Mouse (Mus musculus): ENCODE measurements around the gene Hinfp. TPM values are rescaled to one million over a fixed set of nuclear protein-coding genes. Genes with fewer than 3 reads are reported as not detected.

Hinfp gene
- polyA plus RNA-seq, 1 experiment from 2014 or later, result 20.1 TPM

DNA sequence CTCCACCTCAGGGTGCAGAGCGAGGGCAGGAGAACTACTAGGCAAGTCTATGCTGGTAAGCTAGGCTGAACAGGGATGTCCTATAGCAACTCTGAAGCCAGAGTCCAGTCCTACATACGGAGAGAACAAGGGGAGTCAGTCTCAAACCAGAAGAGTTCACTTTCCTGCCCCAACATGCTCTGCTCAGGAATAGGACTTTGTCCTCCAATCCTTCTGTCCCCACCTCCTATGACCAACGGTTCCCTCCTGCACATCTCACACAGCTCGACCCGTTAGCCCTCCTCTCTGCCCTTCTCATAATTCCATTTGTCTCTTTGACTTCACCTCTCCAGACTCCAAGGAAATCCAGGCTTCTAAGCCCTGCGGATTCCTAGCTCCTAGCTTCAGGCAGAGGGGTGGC is 57.6 kb downstream of the Hinfp start:
- no peak for ATAC-seq (ENCODE audit: insufficient read depth)
- no peaks in the 10 kb centered on the region for H3K4me1 ChIP-seq (ENCODE audit: insufficient read depth)
- no peaks in the 10 kb centered on the region for H3K36me3 ChIP-seq (ENCODE audit: insufficient read depth)
- no peak for DNase-seq
- H3K4me2 ChIP-seq, result no peak overlapping the region
- H3K9me3 ChIP-seq (ENCODE audit: low read depth, low read length), result no peaks in the 10 kb centered on the region
- no peaks in the 10 kb centered on the region for H3K27me3 ChIP-seq (ENCODE audit: insufficient read depth, low read length)
- WGBS, result 71% methylated on average over 6 of the region's 6 CpGs
- no peak overlapping the region for H3K27ac ChIP-seq (ENCODE audit: low read depth)
- TF ChIP-seq CTCF (IDR thresholded peaks at IDR 0.05; ENCODE audit: low read depth), result no peak
- no peak overlapping the region for H3K9ac ChIP-seq
- H3K4me3 ChIP-seq (ENCODE audit: low read depth, low read length), result no peak overlapping the region

- H3K4me3 ChIP-seq (ENCODE audit: low read depth, low read length), result no peak overlapping the region
- no peaks in the 10 kb centered on the region for H3K27me3 ChIP-seq (ENCODE audit: insufficient read depth, low read length)
- ATAC-seq (ENCODE audit: insufficient read depth) (no peak), DNase-seq (no peak)
- H3K4me1 ChIP-seq (ENCODE audit: insufficient read depth), result no peaks in the 10 kb centered on the region
- 51% methylated on average over 2 of the region's 2 CpGs for WGBS
- no peak overlapping the region for H3K4me2 ChIP-seq
- H3K36me3 ChIP-seq (ENCODE audit: insufficient read depth), result no peaks in the 10 kb centered on the region
- no peak for TF ChIP-seq CTCF (IDR thresholded peaks at IDR 0.05; ENCODE audit: low read depth)
- no peak overlapping the region for H3K27ac ChIP-seq (ENCODE audit: low read depth)
- no peaks in the 10 kb centered on the region for H3K9me3 ChIP-seq (ENCODE audit: low read depth, low read length)
- H3K9ac ChIP-seq, result no peak overlapping the region
Measured at GRCm38 (mm10) chr9:44243621-44244020, 61.9 kb downstream of the Hinfp start.

Small RNA genes within 50 kb of the gene (microRNA-seq; reads per million reads assigned to microRNA genes)
- not detected for gene Gm44335 (ENCODE audit: borderline number of aligned reads)

Other genes starting within 250 kb of the Hinfp start
- gene Usp2, start 238.7 kb downstream of the Hinfp start, polyA plus RNA-seq (2014; fragmentation: Nextera tagmentation; extraction: Ambion mirVana), result 7.5 and 8.8 TPM in 2 replicates
- gene Mfrp, start 203.9 kb downstream of the Hinfp start, polyA plus RNA-seq (2014; fragmentation: Nextera tagmentation; extraction: Ambion mirVana), result 0.07 and 0.11 TPM in 2 replicates
- 4.7 and 5.0 TPM in 2 replicates for gene C1qtnf5, start 198.4 kb downstream of the Hinfp start, polyA plus RNA-seq (2014; fragmentation: Nextera tagmentation; extraction: Ambion mirVana)
- 0.08 and 0.32 TPM in 2 replicates for gene Gm49380, start 192.2 kb downstream of the Hinfp start, polyA plus RNA-seq (2014; fragmentation: Nextera tagmentation; extraction: Ambion mirVana)
- gene Rnf26, start 192.2 kb downstream of the Hinfp start, polyA plus RNA-seq (2014; fragmentation: Nextera tagmentation; extraction: Ambion mirVana), result 85.6 and 89.2 TPM in 2 replicates
- 84.9 and 87.7 TPM in 2 replicates for gene Mcam, start 171.2 kb downstream of the Hinfp start, polyA plus RNA-seq (2014; fragmentation: Nextera tagmentation; extraction: Ambion mirVana)
- gene Cbl, start 71.6 kb downstream of the Hinfp start, polyA plus RNA-seq (2014; fragmentation: Nextera tagmentation; extraction: Ambion mirVana), result 20.9 and 21.9 TPM in 2 replicates
- not detected in 2 replicates for gene Ccdc153, start 65.0 kb downstream of the Hinfp start, polyA plus RNA-seq (2014; fragmentation: Nextera tagmentation; extraction: Ambion mirVana)
- gene Pdzd3, start 54.2 kb downstream of the Hinfp start, polyA plus RNA-seq (2014; fragmentation: Nextera tagmentation; extraction: Ambion mirVana), result 0.11 and 0.13 TPM in 2 replicates
- 9.2 and 9.6 TPM in 2 replicates for gene Nlrx1, start 37.1 kb downstream of the Hinfp start, polyA plus RNA-seq (2014; fragmentation: Nextera tagmentation; extraction: Ambion mirVana)
- 2.4 and 2.7 TPM in 2 replicates for gene Abcg4, start 17.1 kb downstream of the Hinfp start, polyA plus RNA-seq (2014; fragmentation: Nextera tagmentation; extraction: Ambion mirVana)
- gene C2cd2l, start 14.6 kb upstream of the Hinfp start, polyA plus RNA-seq (2014; fragmentation: Nextera tagmentation; extraction: Ambion mirVana), result 6.7 and 8.6 TPM in 2 replicates
- gene Dpagt1, start 20.3 kb upstream of the Hinfp start, polyA plus RNA-seq (2014; fragmentation: Nextera tagmentation; extraction: Ambion mirVana), result 41.0 and 43.4 TPM in 2 replicates
- gene H2afx, start 29.0 kb upstream of the Hinfp start, polyA plus RNA-seq (2014; fragmentation: Nextera tagmentation; extraction: Ambion mirVana), result 391 and 419 TPM in 2 replicates
- 128 and 131 TPM in 2 replicates for gene Hmbs, start 38.6 kb upstream of the Hinfp start, polyA plus RNA-seq (2014; fragmentation: Nextera tagmentation; extraction: Ambion mirVana)
- gene Vps11, start 56.0 kb upstream of the Hinfp start, polyA plus RNA-seq (2014; fragmentation: Nextera tagmentation; extraction: Ambion mirVana), result 26.0 and 26.8 TPM in 2 replicates
- gene Hyou1, start 73.8 kb upstream of the Hinfp start, polyA plus RNA-seq (2014; fragmentation: Nextera tagmentation; extraction: Ambion mirVana), result 38.4 and 39.7 TPM in 2 replicates
- 15.5 and 15.8 TPM in 2 replicates for gene Slc37a4, start 91.2 kb upstream of the Hinfp start, polyA plus RNA-seq (2014; fragmentation: Nextera tagmentation; extraction: Ambion mirVana)
- 2,509 and 2,694 TPM in 2 replicates for gene Rps25, start 101.5 kb upstream of the Hinfp start, polyA plus RNA-seq (2014; fragmentation: Nextera tagmentation; extraction: Ambion mirVana)
- gene Trappc4, start 101.9 kb upstream of the Hinfp start, polyA plus RNA-seq (2014; fragmentation: Nextera tagmentation; extraction: Ambion mirVana), result 116 and 121 TPM in 2 replicates
- 24.4 and 27.7 TPM in 2 replicates for gene Ccdc84, start 112.9 kb upstream of the Hinfp start, polyA plus RNA-seq (2014; fragmentation: Nextera tagmentation; extraction: Ambion mirVana)
- gene Foxr1, start 135.5 kb upstream of the Hinfp start, polyA plus RNA-seq (2014; fragmentation: Nextera tagmentation; extraction: Ambion mirVana), result not detected in 2 replicates
- 0.39 and 0.53 TPM in 2 replicates for gene Upk2, start 149.3 kb upstream of the Hinfp start, polyA plus RNA-seq (2014; fragmentation: Nextera tagmentation; extraction: Ambion mirVana)
- 16.3 and 17.3 TPM in 2 replicates for gene Bcl9l, start 177.2 kb upstream of the Hinfp start, polyA plus RNA-seq (2014; fragmentation: Nextera tagmentation; extraction: Ambion mirVana)

Measured in lung, embryonic 14.5 days (tissue).